Mouse (Mus musculus) cerebellum, postnatal 10 days (tissue): Measurements from ENCODE around the gene Crabp2.
A peak's percentile ranks its signal among the peaks of the same experiment; 100 is the strongest.
"Not testable (repeated sequence)": the region's sequence is repeated elsewhere in the genome, so short reads cannot be mapped to it uniquely, and the experiment has no call there.

Source experiments
- DNase-seq, 2 experiments: peaks; one replicate each; pipeline ENCODE4 v3.0.0; 2021; ENCODE audit warnings: mixed read lengths in 2 of 2

The Crabp2 gene

GRCm38 (mm10) chr3:87948378-87949265 lies at the start of gene Crabp2:
Crabp2 (plus strand) TSS chr3:87948666.
- peak; percentile 33 to 34 for DNase-seq

GRCm38 (mm10) chr3:87899266-87899665 lies 49.2 kb upstream of the Crabp2 start:
- no peak for DNase-seq

GRCm38 (mm10) chr3:87899776-87900175 lies 48.7 kb upstream of the Crabp2 start:
- DNase-seq, result no peak

GRCm38 (mm10) chr3:87901036-87901624 lies 47.3 kb upstream of the Crabp2 start:
- DNase-seq, result no peak

GRCm38 (mm10) chr3:87901959-87902358 lies 46.5 kb upstream of the Crabp2 start:
- DNase-seq, result not testable (repeated sequence)

- no peak for DNase-seq
Measured at GRCm38 (mm10) chr3:87903821-87904220, 44.6 kb upstream of the Crabp2 start.

- DNase-seq, result peak; percentile 96 to 98
Measured at GRCm38 (mm10) chr3:87905880-87906485, 42.5 kb upstream of the Crabp2 start, which contains the start of gene Hdgf. Hdgf (plus strand) TSS chr3:87906321.

GRCm38 (mm10) chr3:87906601-87906980 lies 41.9 kb upstream of the Crabp2 start:
- DNase-seq, result peak; percentile 73 to 76

- DNase-seq, result peak; percentile 45 to 57
Measured at GRCm38 (mm10) chr3:87906981-87907857, 41.2 kb upstream of the Crabp2 start.

GRCm38 (mm10) chr3:87907906-87908305 lies 40.6 kb upstream of the Crabp2 start:
- DNase-seq, result peak in 1 of 2 experiments; percentile 10

GRCm38 (mm10) chr3:87909381-87909780 lies 39.1 kb upstream of the Crabp2 start:
- DNase-seq, result peak in 1 of 2 experiments; percentile 4

- DNase-seq, result peak in 1 of 2 experiments; percentile 29
Measured at GRCm38 (mm10) chr3:87909874-87910273, 38.6 kb upstream of the Crabp2 start.

- peak; percentile 76 to 78 for DNase-seq
Measured at GRCm38 (mm10) chr3:87910573-87911141, 37.8 kb upstream of the Crabp2 start.

- no peak for DNase-seq
Measured at GRCm38 (mm10) chr3:87913491-87913890, 35.0 kb upstream of the Crabp2 start.

- no peak for DNase-seq
Measured at GRCm38 (mm10) chr3:87913891-87914290, 34.6 kb upstream of the Crabp2 start.

GRCm38 (mm10) chr3:87916990-87917389 lies 31.5 kb upstream of the Crabp2 start:
- DNase-seq, result no peak

- DNase-seq, result no peak
Measured at GRCm38 (mm10) chr3:87918551-87918950, 29.9 kb upstream of the Crabp2 start.

GRCm38 (mm10) chr3:87919336-87920108 lies 28.9 kb upstream of the Crabp2 start, which contains the start of gene Mrpl24:
Mrpl24 (plus strand) TSS chr3:87919506.
- peak; percentile 85 to 86 for DNase-seq

- no peak for DNase-seq
Measured at GRCm38 (mm10) chr3:87920270-87920943, 28.1 kb upstream of the Crabp2 start.

- DNase-seq, result no peak
Measured at GRCm38 (mm10) chr3:87924996-87925395, 23.5 kb upstream of the Crabp2 start.

- no peak for DNase-seq
Measured at GRCm38 (mm10) chr3:87927452-87927851, 21.0 kb upstream of the Crabp2 start.
